Mouse (Mus musculus): ENCODE measurements around the gene Fbxl14. TPM values are rescaled to one million over a fixed set of nuclear protein-coding genes. Genes with fewer than 3 reads are reported as not detected.
"Not testable (repeated sequence)": the region's sequence is repeated elsewhere in the genome, so short reads cannot be mapped to it uniquely, and the experiment has no call there.

Gene Fbxl14
- polyA plus RNA-seq, 1 experiment from 2014 or later, result 4.6 TPM

DNA sequence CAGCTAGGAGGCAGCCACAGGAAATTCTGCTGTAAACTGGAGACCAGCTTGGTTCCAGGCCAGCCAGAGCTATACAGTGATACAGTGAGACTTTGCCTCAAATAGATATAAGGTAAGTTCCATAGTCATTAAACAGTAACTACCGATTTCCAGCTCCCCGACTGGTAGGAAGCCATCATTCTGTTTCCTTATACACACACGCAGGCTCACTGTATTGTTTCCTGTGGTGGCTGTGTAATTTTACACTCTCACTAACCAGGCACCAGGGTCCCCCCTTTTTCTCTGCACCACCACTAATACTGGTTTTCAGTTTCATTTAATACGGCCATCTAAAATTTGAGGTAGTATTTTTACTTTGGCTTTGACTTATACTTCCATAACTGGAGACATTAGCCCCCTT lies 5.5 kb upstream of the Fbxl14 start:
- no peak overlapping the region for H3K4me2 ChIP-seq (replicated peaks)
- no peak overlapping the region for H3K27ac ChIP-seq
- ATAC-seq, result no peak
- H3K9ac ChIP-seq, result no peak overlapping the region
- no peak overlapping the region for H3K4me3 ChIP-seq (replicated peaks)
- H3K9me3 ChIP-seq, result no peaks in the 10 kb centered on the region
- no peaks in the 10 kb centered on the region for H3K27me3 ChIP-seq (replicated peaks)
- no peaks in the 10 kb centered on the region for H3K36me3 ChIP-seq
- 78% methylated on average over 4 of the region's 4 CpGs for WGBS
- H3K4me1 ChIP-seq (replicated peaks), result peaks cover 10% of the 10 kb centered on the region

DNA sequence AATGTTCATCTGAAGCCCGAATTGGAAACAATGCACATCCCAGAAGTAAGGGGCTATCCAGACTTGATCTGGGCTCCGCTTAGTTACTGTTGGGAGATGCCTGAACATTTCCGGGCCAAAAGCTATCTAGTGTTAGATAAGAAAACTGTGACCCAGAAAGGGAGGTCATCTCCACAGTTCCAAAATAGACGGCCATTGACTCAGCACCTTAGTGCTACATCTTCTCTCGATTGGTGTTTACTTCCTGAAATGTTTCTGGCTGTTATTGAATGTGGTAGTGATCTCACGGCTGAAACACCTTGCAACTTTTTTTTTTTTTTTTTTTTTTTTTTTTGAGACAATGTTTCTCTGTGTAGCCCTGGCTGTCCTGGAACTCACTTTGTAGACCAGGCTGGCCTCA lies 3.5 kb upstream of the Fbxl14 start:
- Histone ChIP-seq H3K9me3 (no peaks in the 10 kb centered on the region), H3K9ac (no peak overlapping the region), H3K27me3 (replicated peaks) (no peaks in the 10 kb centered on the region), H3K4me1 (replicated peaks) (peaks cover 18% of the 10 kb centered on the region), H3K27ac (no peak overlapping the region), H3K4me2 (replicated peaks) (no peak overlapping the region), H3K4me3 (replicated peaks) (no peak overlapping the region), H3K36me3 (no peaks in the 10 kb centered on the region)
- no peak for ATAC-seq
- 78% methylated on average over 6 of the region's 6 CpGs for WGBS

- H3K4me1 ChIP-seq (replicated peaks), result peaks cover 19% of the 10 kb centered on the region
- H3K4me3 ChIP-seq (replicated peaks), result no peak overlapping the region
- ATAC-seq, result no peak
- H3K36me3 ChIP-seq, result no peaks in the 10 kb centered on the region
- no peaks in the 10 kb centered on the region for H3K27me3 ChIP-seq (replicated peaks)
- peak overlapping the region; percentile 71; the same call in 1 of the 2 replicates for H3K4me2 ChIP-seq (replicated peaks)
- no peak overlapping the region for H3K27ac ChIP-seq
- no peak overlapping the region for H3K9ac ChIP-seq
- 21% methylated on average over 13 of the region's 13 CpGs for WGBS
- no peaks in the 10 kb centered on the region for H3K9me3 ChIP-seq
Observed at GRCm38 (mm10) chr6:119477686-119478310, 1.7 kb upstream of the Fbxl14 start.

DNA sequence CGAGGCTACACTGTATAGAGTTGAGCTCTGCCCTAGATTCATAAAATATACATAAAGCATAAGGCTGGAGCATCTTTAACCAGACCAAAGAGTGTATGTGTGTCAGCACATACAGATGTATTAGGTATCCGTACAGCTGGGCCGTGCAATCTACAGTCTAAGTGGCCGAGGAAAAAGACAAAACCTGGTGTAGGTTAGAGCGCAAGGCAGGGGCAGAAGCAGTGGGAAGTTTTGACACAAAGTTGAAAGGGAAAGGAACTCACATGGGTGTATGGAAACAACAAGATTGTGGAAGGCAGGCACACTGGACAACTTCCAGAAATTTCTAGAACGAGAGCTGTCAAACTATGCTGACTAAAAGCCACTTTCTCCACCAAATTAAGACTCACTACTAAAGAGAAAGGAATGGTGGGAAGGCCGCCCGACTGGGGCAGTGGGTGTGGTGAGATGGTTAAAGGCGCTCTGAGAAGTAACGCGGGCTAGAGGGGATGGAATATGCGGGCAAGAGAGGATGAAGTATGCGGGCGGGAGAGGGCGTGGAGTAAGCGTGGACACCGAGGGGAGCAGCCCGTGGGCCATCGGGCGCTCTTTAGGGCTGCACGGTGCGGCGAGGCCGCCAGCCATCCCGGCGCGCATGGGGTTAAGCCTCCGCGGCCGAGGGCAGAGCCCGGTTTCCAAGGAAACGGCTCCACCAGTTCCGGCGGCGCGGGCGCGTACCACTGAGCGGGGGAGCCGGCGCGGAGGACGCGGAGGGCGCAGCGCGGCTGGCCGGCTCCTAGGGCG lies 717 bp upstream of the Fbxl14 start:
- H3K36me3 ChIP-seq, result no peaks in the 10 kb centered on the region
- peak; percentile 90 for ATAC-seq

DNA sequence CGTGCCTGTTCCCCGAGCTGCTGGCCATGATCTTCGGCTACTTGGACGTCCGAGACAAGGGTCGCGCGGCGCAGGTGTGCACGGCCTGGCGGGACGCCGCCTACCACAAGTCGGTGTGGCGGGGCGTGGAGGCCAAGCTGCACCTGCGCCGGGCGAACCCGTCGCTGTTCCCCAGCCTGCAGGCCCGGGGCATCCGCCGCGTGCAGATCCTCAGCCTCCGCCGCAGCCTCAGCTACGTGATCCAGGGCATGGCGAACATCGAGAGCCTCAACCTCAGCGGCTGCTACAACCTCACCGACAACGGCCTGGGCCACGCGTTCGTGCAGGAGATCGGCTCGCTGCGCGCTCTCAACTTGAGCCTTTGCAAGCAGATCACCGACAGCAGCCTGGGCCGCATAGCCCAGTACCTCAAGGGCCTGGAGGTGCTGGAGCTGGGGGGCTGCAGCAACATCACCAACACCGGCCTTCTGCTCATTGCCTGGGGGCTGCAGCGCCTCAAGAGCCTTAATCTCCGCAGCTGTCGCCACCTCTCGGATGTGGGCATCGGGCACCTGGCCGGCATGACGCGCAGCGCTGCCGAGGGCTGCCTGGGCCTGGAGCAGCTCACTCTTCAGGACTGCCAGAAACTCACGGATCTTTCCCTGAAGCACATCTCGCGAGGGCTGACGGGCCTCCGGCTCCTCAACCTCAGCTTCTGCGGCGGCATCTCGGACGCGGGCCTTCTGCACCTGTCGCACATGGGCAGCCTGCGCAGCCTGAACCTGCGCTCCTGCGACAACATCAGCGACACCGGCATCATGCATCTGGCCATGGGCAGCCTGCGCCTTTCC lies 623 bp downstream of the Fbxl14 start:
- Histone ChIP-seq H3K27me3 (replicated peaks) (no peaks in the 10 kb centered on the region), H3K4me1 (replicated peaks) (peaks cover 30% of the 10 kb centered on the region), H3K36me3 (0 out of 2 replicates have a peak, but pooled peaks cover 4% of the 10 kb centered on the region), H3K4me3 (replicated peaks) (peak overlapping the region; percentile 59), H3K9ac (peak overlapping the region; percentile 58), H3K9me3 (no peaks in the 10 kb centered on the region), H3K4me2 (replicated peaks) (peak overlapping the region; percentile 87), H3K27ac (peak overlapping the region; percentile 95)
- under 1% methylated on average over 70 of the region's 70 CpGs for WGBS
- peak; percentile 61 for ATAC-seq

More for the DNA sequence above, 717 bp upstream of the Fbxl14 start:
- Histone ChIP-seq H3K4me2 (replicated peaks) (peak overlapping the region; percentile 71), H3K4me3 (replicated peaks) (peak overlapping the region; percentile 59), H3K9ac (peak overlapping the region; percentile 58), H3K9me3 (no peaks in the 10 kb centered on the region), H3K27ac (peak overlapping the region; percentile 95), H3K27me3 (replicated peaks) (no peaks in the 10 kb centered on the region), H3K4me1 (replicated peaks) (peaks cover 26% of the 10 kb centered on the region)
- WGBS, result 1% methylated on average over 48 of the region's 49 CpGs

DNA sequence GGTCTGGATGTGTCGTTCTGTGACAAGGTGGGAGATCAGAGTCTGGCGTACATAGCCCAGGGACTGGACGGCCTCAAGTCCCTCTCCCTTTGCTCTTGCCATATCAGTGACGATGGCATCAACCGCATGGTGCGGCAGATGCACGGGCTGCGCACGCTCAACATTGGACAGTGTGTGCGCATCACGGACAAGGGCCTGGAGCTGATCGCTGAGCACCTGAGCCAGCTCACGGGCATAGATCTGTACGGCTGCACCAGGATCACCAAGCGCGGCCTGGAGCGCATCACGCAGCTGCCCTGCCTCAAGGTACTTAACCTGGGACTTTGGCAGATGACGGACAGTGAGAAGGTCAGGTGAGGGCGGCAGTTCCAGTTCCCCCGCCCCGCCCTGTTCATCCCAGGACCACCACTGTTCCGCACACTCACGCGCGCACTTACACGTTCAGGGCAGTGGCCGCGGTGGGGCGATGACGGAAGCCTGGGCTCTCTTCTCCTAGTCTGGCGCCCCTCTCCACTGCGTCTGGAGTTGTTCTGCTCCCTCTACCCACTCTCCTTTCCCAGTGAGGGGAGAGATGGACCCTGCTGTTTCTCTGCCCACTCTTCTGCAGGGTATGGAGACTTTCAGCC lies 1.4 kb downstream of the Fbxl14 start:
- under 1% methylated on average over 33 of the region's 33 CpGs for WGBS
- H3K4me2 ChIP-seq (replicated peaks), result peak overlapping the region; percentile 87
- peak overlapping the region; percentile 58 for H3K9ac ChIP-seq
- H3K4me3 ChIP-seq (replicated peaks), result peak overlapping the region; percentile 59
- peak overlapping the region; percentile 95 for H3K27ac ChIP-seq
- no peaks in the 10 kb centered on the region for H3K27me3 ChIP-seq (replicated peaks)
- H3K36me3 ChIP-seq, result 0 out of 2 replicates have a peak, but pooled peaks cover 4% of the 10 kb centered on the region
- no peaks in the 10 kb centered on the region for H3K9me3 ChIP-seq
- ATAC-seq, result no peak
- peaks cover 35% of the 10 kb centered on the region for H3K4me1 ChIP-seq (replicated peaks)

GRCm38 (mm10) chr6:119481741-119482390 lies 2.4 kb downstream of the Fbxl14 start:
- H3K27me3 ChIP-seq (replicated peaks); H3K36me3 ChIP-seq; ATAC-seq; H3K9ac ChIP-seq; H3K27ac ChIP-seq; H3K9me3 ChIP-seq: not testable (repeated sequence)
- Histone ChIP-seq H3K4me3 (replicated peaks) (peak overlapping the region; percentile 27), H3K4me1 (replicated peaks) (peaks cover 38% of the 10 kb centered on the region), H3K4me2 (replicated peaks) (peak overlapping the region; percentile 87)
- 3% methylated on average over 10 of the region's 10 CpGs for WGBS

- no peaks in the 10 kb centered on the region for H3K27me3 ChIP-seq (replicated peaks)
- H3K4me1 ChIP-seq (replicated peaks), result peaks cover 28% of the 10 kb centered on the region
- 0 out of 2 replicates have a peak overlapping the region, but pooled peaks have one; percentile 17 for H3K9ac ChIP-seq
- 0 out of 2 replicates have a peak overlapping the region, but pooled peaks have one; percentile 36 for H3K27ac ChIP-seq
- 0 out of 2 replicates have a peak, but pooled peaks cover 4% of the 10 kb centered on the region for H3K36me3 ChIP-seq
- 45% methylated on average over 16 of the region's 16 CpGs for WGBS
- H3K4me2 ChIP-seq (replicated peaks), result peak overlapping the region; percentile 87
- no peaks in the 10 kb centered on the region for H3K9me3 ChIP-seq
- no peak for ATAC-seq
- H3K4me3 ChIP-seq (replicated peaks), result peak overlapping the region; percentile 21
Observed at GRCm38 (mm10) chr6:119482958-119483600, 3.6 kb downstream of the Fbxl14 start.

GRCm38 (mm10) chr6:119485486-119485885 lies 6.0 kb downstream of the Fbxl14 start:
- Histone ChIP-seq H3K36me3 (0 out of 2 replicates have a peak, but pooled peaks cover 4% of the 10 kb centered on the region), H3K4me1 (replicated peaks) (peaks cover 28% of the 10 kb centered on the region), H3K4me2 (replicated peaks) (no peak overlapping the region), H3K9ac (no peak overlapping the region), H3K9me3 (no peaks in the 10 kb centered on the region), H3K27me3 (replicated peaks) (no peaks in the 10 kb centered on the region), H3K4me3 (replicated peaks) (no peak overlapping the region), H3K27ac (no peak overlapping the region; the same call in 1 of the 2 replicates)
- 8% methylated on average over 2 of the region's 2 CpGs for WGBS
- ATAC-seq, result no peak

DNA sequence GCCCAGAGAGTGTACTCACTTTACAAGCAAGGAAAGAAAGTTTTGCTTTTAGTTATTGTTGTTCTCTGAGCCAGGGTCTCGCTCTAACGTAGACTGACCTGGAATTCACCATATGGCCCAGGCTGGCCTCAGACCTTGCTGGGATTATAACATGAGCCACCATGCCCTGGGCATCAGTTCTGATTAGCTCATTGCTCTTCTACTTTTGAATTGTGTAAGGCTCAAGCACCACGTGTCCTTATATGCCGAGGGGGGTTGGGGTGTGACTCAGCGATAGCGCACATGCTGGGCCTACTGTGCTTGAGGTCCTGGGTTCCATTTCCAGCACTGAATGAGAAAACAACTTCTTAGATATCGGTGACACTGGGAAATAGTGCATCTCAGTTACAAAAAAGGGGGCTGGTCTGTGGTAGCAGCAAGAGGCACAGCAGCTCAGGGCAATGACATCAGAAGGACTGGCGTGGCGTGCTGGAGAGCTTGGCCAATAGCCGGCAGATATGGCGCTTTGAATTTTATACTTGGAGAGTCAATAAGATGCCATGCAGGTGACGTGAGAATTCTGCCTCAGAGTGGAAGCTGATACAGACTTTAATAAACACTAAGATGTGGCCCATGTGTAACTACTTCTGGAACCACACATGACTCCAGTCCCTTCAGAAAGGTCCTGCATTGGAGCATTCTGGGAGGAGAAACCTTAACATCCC lies 7.1 kb downstream of the Fbxl14 start:
- no peak overlapping the region for H3K9ac ChIP-seq
- H3K27me3 ChIP-seq (replicated peaks), result no peaks in the 10 kb centered on the region
- ATAC-seq, result no peak
- no peak overlapping the region for H3K27ac ChIP-seq
- 82% methylated on average over 12 of the region's 12 CpGs for WGBS
- no peak overlapping the region for H3K4me2 ChIP-seq (replicated peaks)
- no peak overlapping the region for H3K4me3 ChIP-seq (replicated peaks)
- no peaks in the 10 kb centered on the region for H3K9me3 ChIP-seq
- H3K36me3 ChIP-seq, result 0 out of 2 replicates have a peak, but pooled peaks cover 4% of the 10 kb centered on the region
- H3K4me1 ChIP-seq (replicated peaks), result peaks cover 24% of the 10 kb centered on the region

Measured in intestine, embryonic 15.5 days (tissue).